Mouse (Mus musculus) midbrain, embryonic 11.5 days (tissue): ENCODE data around the gene Slc7a9. TPM values are rescaled to one million over a fixed set of nuclear protein-coding genes. Genes with fewer than 3 reads are reported as not detected.

Experiments used
- ATAC-seq: fragments of 200-750 bp; cut with Nextera tagmentation; 2 replicates; pipeline ENCODE4 v1.8.0; 2017; ENCODE audit warnings: moderate TSS enrichment, moderate library complexity; ENCODE audit not compliant: low FRiP score
- DNase-seq: peaks from one replicate; pipeline ENCODE4 v3.0.0; 2015; ENCODE audit warnings: low spot score; ENCODE audit errors: missing footprints
- H3K27ac ChIP-seq: fragments of 300-500 bp; sonication (generic); 2 replicates; pipeline ENCODE4 v1.5.1; 2014; ENCODE audit warnings: low read depth, low read length
- H3K27me3 ChIP-seq: fragments of 300-500 bp; sonication (generic); 2 replicates; pipeline ENCODE4 v1.6.1; 2014; ENCODE audit warnings: mild to moderate bottlenecking, low read length, moderate library complexity, mixed read lengths; ENCODE audit not compliant: control insufficient read depth, insufficient read depth
- H3K36me3 ChIP-seq: fragments of 300-500 bp; sonication (generic); 2 replicates; pipeline ENCODE4 v1.6.1; 2014; ENCODE audit warnings: mild to moderate bottlenecking, low read length, moderate library complexity, mixed read lengths; ENCODE audit not compliant: control insufficient read depth, insufficient read depth
- H3K4me1 ChIP-seq: fragments of 300-500 bp; sonication (generic); 2 replicates; pipeline ENCODE4 v1.6.1; 2014; ENCODE audit warnings: low read length; ENCODE audit not compliant: control insufficient read depth, insufficient read depth
- H3K4me2 ChIP-seq: fragments of 300-500 bp; sonication (generic); 2 replicates; pipeline ENCODE4 v1.6.1; 2014; ENCODE audit warnings: mild to moderate bottlenecking, moderate library complexity
- H3K4me3 ChIP-seq: fragments of 300-500 bp; sonication (generic); 2 replicates; pipeline ENCODE4 v1.5.1; 2014; ENCODE audit warnings: low read depth, low read length
- H3K9ac ChIP-seq: fragments of 300-500 bp; sonication (generic); 2 replicates; pipeline ENCODE4 v1.6.1; 2014; ENCODE audit warnings: low read length
- H3K9me3 ChIP-seq: fragments of 300-500 bp; sonication (generic); 2 replicates; pipeline ENCODE4 v1.6.1; 2016; ENCODE audit warnings: low read length; ENCODE audit not compliant: control insufficient read depth
- WGBS: fragments of 180-500 bp; shearing (Covaris S2); extraction: QIAGEN DNeasy Blood & Tissue Kit; methylation state at CpG from one replicate; pipeline ENCODE4 v1.1.7; 2014; 5-methylcytosine and 5-hydroxymethylcytosine counted together
- polyA plus RNA-seq: library from polyadenylated mRNA; unstranded; fragments of >200 nt; fragmentation: Nextera tagmentation; extraction: Ambion mirVana; gene quantifications from 2 replicates; pipeline ENCODE4 v1.2.1, GENCODE M21; 2014

Gene Slc7a9
- polyA plus RNA-seq, 1 experiment from 2014 or later: not detected

DNA sequence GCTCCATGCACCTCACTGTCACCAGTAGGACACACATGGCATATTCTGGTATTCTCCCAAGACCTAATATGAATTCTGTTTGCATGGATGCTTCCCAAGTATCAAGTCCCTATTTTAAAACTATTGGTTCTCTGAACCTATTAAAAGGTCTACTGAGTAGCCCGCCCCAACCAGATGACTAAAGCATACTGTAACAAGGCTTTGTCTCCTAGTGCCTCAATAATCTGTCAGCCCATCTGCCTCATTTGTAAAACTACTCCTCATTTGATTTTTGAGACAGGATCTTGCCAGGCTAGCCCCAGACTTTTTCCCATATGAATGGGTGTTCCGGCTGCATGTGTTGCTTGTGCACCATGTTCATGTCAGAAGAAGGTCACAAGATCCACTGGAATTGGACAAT is 41.6 kb downstream of the Slc7a9 start:
- H3K27ac ChIP-seq: no peak overlapping the region
- DNase-seq (no peak), ATAC-seq (no peak)
- H3K27me3 ChIP-seq: no peaks in the 10 kb centered on the region
- no peak overlapping the region for H3K4me3 ChIP-seq
- WGBS: 89% methylated on average over 2 of the region's 2 CpGs
- H3K9ac ChIP-seq: no peak overlapping the region
- no peak overlapping the region for H3K4me2 ChIP-seq
- H3K36me3 ChIP-seq: no peaks in the 10 kb centered on the region
- no peaks in the 10 kb centered on the region for H3K4me1 ChIP-seq
- no peaks in the 10 kb centered on the region for H3K9me3 ChIP-seq

DNA sequence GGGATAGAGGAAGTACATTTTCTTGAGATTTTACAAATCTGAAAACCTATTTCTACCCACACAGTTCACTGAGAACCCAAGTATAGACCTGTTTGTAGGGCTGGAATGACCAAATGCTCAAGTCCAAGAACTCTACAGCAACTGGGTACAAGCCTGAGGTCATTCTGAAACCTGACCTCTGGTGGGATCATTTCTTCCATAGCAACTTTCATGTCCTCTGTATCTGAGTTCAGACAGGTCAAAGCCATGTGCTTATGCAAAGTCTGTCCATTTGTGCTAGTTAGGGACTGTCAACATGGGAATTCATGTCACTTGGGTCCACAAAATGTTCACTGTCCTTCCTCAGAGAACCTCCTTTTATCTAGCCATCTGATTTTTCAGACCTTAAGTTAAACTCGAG is 42.4 kb downstream of the Slc7a9 start:
- 80% methylated on average over 1 of the region's 1 CpGs for WGBS
- ATAC-seq: no peak
- Histone ChIP-seq H3K27me3 (no peaks in the 10 kb centered on the region), H3K4me1 (no peaks in the 10 kb centered on the region), H3K36me3 (no peaks in the 10 kb centered on the region), H3K9ac (no peak overlapping the region), H3K27ac (no peak overlapping the region), H3K4me2 (no peak overlapping the region), H3K4me3 (no peak overlapping the region), H3K9me3 (no peaks in the 10 kb centered on the region)
- no peak for DNase-seq

DNA sequence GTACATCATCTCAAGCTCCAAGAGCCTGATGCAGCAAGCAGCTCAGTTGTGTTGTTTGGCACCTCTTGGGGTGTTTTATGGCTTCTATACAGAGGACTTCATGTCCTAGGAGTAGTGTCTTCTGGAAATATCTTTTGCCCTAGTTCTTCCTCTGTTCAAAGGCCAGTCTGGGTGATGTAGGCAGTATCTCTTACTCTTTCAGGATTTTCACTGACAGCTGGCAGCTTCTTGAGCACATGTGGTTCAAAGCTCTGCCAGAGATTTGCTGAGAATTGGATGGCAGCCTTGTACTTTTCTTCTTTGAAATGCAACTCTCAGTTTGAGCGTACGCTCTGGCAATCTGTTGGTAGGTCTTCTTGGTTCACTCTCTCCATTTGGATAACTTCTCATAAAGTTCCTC is 48.9 kb downstream of the Slc7a9 start:
- DNase-seq (no peak), ATAC-seq (no peak)
- H3K4me1 ChIP-seq: no peaks in the 10 kb centered on the region
- no peaks in the 10 kb centered on the region for H3K27me3 ChIP-seq
- no peaks in the 10 kb centered on the region for H3K36me3 ChIP-seq
- no peak overlapping the region for H3K27ac ChIP-seq
- H3K4me2 ChIP-seq: no peak overlapping the region
- H3K4me3 ChIP-seq: no peak overlapping the region
- no peaks in the 10 kb centered on the region for H3K9me3 ChIP-seq
- 95% methylated on average over 2 of the region's 2 CpGs for WGBS
- H3K9ac ChIP-seq: no peak overlapping the region

DNA sequence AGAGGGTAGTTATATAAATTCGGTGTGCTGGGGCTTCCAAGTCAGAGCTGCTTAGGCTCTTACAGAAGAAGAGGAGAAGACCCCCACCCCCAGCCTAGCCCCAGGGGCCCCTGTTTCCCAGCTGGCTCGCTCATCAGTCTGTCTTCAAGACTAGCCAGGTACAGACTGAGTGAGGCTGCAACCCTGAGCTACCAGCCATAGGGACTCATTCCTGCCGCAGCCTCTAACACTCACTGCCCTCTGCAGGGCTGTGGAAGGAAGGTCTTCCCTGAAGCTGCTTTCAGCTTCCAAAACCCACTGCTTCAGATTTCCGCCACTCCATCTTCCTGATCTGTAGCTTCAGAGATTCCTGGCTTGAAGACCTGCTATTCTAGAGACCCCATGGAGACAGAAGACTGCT is 53.4 kb downstream of the Slc7a9 start:
- Histone ChIP-seq H3K4me2 (no peak overlapping the region), H3K9ac (no peak overlapping the region), H3K27ac (no peak overlapping the region), H3K36me3 (no peaks in the 10 kb centered on the region), H3K4me1 (no peaks in the 10 kb centered on the region), H3K27me3 (no peaks in the 10 kb centered on the region), H3K4me3 (no peak overlapping the region), H3K9me3 (no peaks in the 10 kb centered on the region)
- 23% methylated on average over 4 of the region's 4 CpGs for WGBS
- DNase-seq (no peak), ATAC-seq (no peak)

Other genes starting within 250 kb of the Slc7a9 start
- 15.2 and 17.3 TPM in 2 replicates for gene Lrp3, start 233.3 kb upstream of the Slc7a9 start, polyA plus RNA-seq
- gene Gpatch1, start 130.4 kb upstream of the Slc7a9 start, polyA plus RNA-seq: 19.4 and 20.2 TPM in 2 replicates
- 1.9 and 2.2 TPM in 2 replicates for gene Rhpn2, start 114.6 kb upstream of the Slc7a9 start, polyA plus RNA-seq
- 26.2 and 26.9 TPM in 2 replicates for gene Faap24, start 52.0 kb upstream of the Slc7a9 start, polyA plus RNA-seq
- gene Cep89, start 51.8 kb upstream of the Slc7a9 start, polyA plus RNA-seq: 42.9 and 46.6 TPM in 2 replicates
- gene Tdrd12, start 88.9 kb downstream of the Slc7a9 start, polyA plus RNA-seq: 0.11 TPM in 2 replicates
- gene Nudt19, start 107.5 kb downstream of the Slc7a9 start, polyA plus RNA-seq: 43.2 and 46.1 TPM in 2 replicates
- gene Rgs9bp, start 136.8 kb downstream of the Slc7a9 start, polyA plus RNA-seq: 0.11 and 0.45 TPM in 2 replicates
- 27.0 and 31.0 TPM in 2 replicates for gene Ankrd27, start 137.4 kb downstream of the Slc7a9 start, polyA plus RNA-seq
- gene Pdcd5, start 198.7 kb downstream of the Slc7a9 start, polyA plus RNA-seq: 307 and 310 TPM in 2 replicates